Mouse (Mus musculus): Measurements from ENCODE around the gene Gstp1.

GRCm38 (mm10) chr19:4066877-4067276, 29.1 kb upstream of the Gstp1 start:
- TF ChIP-seq CTCF (conservative IDR thresholded peaks at IDR 0.05; ENCODE audit: insufficient read depth, insufficient read length, low read depth, low read length) (no peak), POLR2A (IDR thresholded peaks at IDR 0.05; ENCODE audit: low read depth, low read length) (no peak)

Measured in kidney, adult 2 months (tissue).